Mouse (Mus musculus): ENCODE measurements around the gene Tut1.

GRCm38 (mm10) chr19:8988346-8989065 lies 34.9 kb downstream of the Tut1 start:
- TF ChIP-seq CTCF (IDR thresholded peaks at IDR 0.05; ENCODE audit: borderline replicate concordance, insufficient read depth, low read depth, low read length) = no peak
- no peak for TF ChIP-seq POLR2A (IDR thresholded peaks at IDR 0.05; ENCODE audit: borderline replicate concordance, insufficient read depth, low read length)
